Mouse (Mus musculus): Measurements from ENCODE around the gene Pnmal1. TPM values are rescaled to one million over a fixed set of nuclear protein-coding genes. Genes with fewer than 3 reads are reported as not detected.

Gene Pnmal1
- total and polyA plus RNA-seq, 2 experiments from 2014 or later = 0.04 TPM; not detected in 1

GRCm38 (mm10) chr7:16955712-16956111 is 3.8 kb upstream of the Pnmal1 start:
- ATAC-seq (ENCODE audit: insufficient read depth, low read depth) (no peak), DNase-seq (ENCODE audit: low spot score) (no peak)
- Histone ChIP-seq H3K4me1 (ENCODE audit: control insufficient read depth, insufficient read depth) (no peaks in the 10 kb centered on the region), H3K9me3 (replicated peaks; ENCODE audit: control insufficient read depth, low read length) (no peaks in the 10 kb centered on the region), H3K9ac (replicated peaks; ENCODE audit: low read depth, low read length) (no peak overlapping the region), H3K27me3 (ENCODE audit: control insufficient read depth, insufficient read depth, low read length) (0 out of 2 replicates have a peak, but pooled peaks cover 5% of the 10 kb centered on the region), H3K27ac (ENCODE audit: low read depth) (no peak overlapping the region), H3K4me3 (ENCODE audit: low read depth, low read length) (no peak overlapping the region), H3K36me3 (replicated peaks; ENCODE audit: control insufficient read depth, insufficient read depth, low read length) (no peaks in the 10 kb centered on the region), H3K4me2 (ENCODE audit: low read depth, low read length) (no peak overlapping the region)
- TF ChIP-seq CTCF (IDR thresholded peaks at IDR 0.05; ENCODE audit: low read depth) (no peak), EP300 (IDR thresholded peaks at IDR 0.05; ENCODE audit: low read depth) (no peak)
- WGBS = 61% methylated on average over 4 of the region's 4 CpGs

GRCm38 (mm10) chr7:16956410-16957265 is 2.8 kb upstream of the Pnmal1 start:
- 73% methylated on average over 15 of the region's 15 CpGs for WGBS
- ATAC-seq (ENCODE audit: insufficient read depth, low read depth) = no peak
- H3K4me3 ChIP-seq (ENCODE audit: low read depth, low read length) = no peak overlapping the region

GRCm38 (mm10) chr7:16961678-16962077 is 2.2 kb downstream of the Pnmal1 start:
- H3K9ac ChIP-seq (replicated peaks; ENCODE audit: low read depth, low read length) = no peak overlapping the region
- TF ChIP-seq EP300 (IDR thresholded peaks at IDR 0.05; ENCODE audit: low read depth) (no peak), CTCF (IDR thresholded peaks at IDR 0.05; ENCODE audit: low read depth) (no peak)
- no peaks in the 10 kb centered on the region for H3K36me3 ChIP-seq (replicated peaks; ENCODE audit: control insufficient read depth, insufficient read depth, low read length)
- no peak overlapping the region for H3K4me2 ChIP-seq (ENCODE audit: low read depth, low read length)
- no peaks in the 10 kb centered on the region for H3K9me3 ChIP-seq (replicated peaks; ENCODE audit: control insufficient read depth, low read length)
- H3K4me1 ChIP-seq (ENCODE audit: control insufficient read depth, insufficient read depth) = no peaks in the 10 kb centered on the region
- WGBS = 68% methylated on average over 5 of the region's 5 CpGs
- DNase-seq (ENCODE audit: low spot score) = no peak
- ATAC-seq (ENCODE audit: insufficient read depth, low read depth) = no peak
- H3K4me3 ChIP-seq (ENCODE audit: low read depth, low read length) = no peak overlapping the region
- H3K27me3 ChIP-seq (ENCODE audit: control insufficient read depth, insufficient read depth, low read length) = 0 out of 2 replicates have a peak, but pooled peaks cover 9% of the 10 kb centered on the region
- H3K27ac ChIP-seq (ENCODE audit: low read depth) = no peak overlapping the region

More at GRCm38 (mm10) chr7:16956410-16957265, 2.8 kb upstream of the Pnmal1 start:
- Histone ChIP-seq H3K4me1 (ENCODE audit: control insufficient read depth, insufficient read depth) (no peaks in the 10 kb centered on the region), H3K4me2 (ENCODE audit: low read depth, low read length) (no peak overlapping the region), H3K9me3 (replicated peaks; ENCODE audit: control insufficient read depth, low read length) (no peaks in the 10 kb centered on the region), H3K9ac (replicated peaks; ENCODE audit: low read depth, low read length) (no peak overlapping the region), H3K27me3 (ENCODE audit: control insufficient read depth, insufficient read depth, low read length) (0 out of 2 replicates have a peak, but pooled peaks cover 9% of the 10 kb centered on the region), H3K36me3 (replicated peaks; ENCODE audit: control insufficient read depth, insufficient read depth, low read length) (no peaks in the 10 kb centered on the region), H3K27ac (ENCODE audit: low read depth) (no peak overlapping the region)
- no peak for DNase-seq (ENCODE audit: low spot score)
- TF ChIP-seq EP300 (IDR thresholded peaks at IDR 0.05; ENCODE audit: low read depth) = no peak
- TF ChIP-seq CTCF (IDR thresholded peaks at IDR 0.05; ENCODE audit: low read depth) = no peak

GRCm38 (mm10) chr7:16968414-16968813 is 8.9 kb downstream of the Pnmal1 start:
- no peak for TF ChIP-seq CTCF (IDR thresholded peaks at IDR 0.05; ENCODE audit: low read depth)
- no peak for TF ChIP-seq EP300 (IDR thresholded peaks at IDR 0.05; ENCODE audit: low read depth)

GRCm38 (mm10) chr7:16971160-16971559 is 11.7 kb downstream of the Pnmal1 start:
- Histone ChIP-seq H3K27me3 (ENCODE audit: control insufficient read depth, insufficient read depth, low read length) (no peaks in the 10 kb centered on the region), H3K9ac (replicated peaks; ENCODE audit: low read depth, low read length) (no peak overlapping the region), H3K9me3 (replicated peaks; ENCODE audit: control insufficient read depth, low read length) (no peaks in the 10 kb centered on the region), H3K36me3 (replicated peaks; ENCODE audit: control insufficient read depth, insufficient read depth, low read length) (no peaks in the 10 kb centered on the region), H3K4me3 (ENCODE audit: low read depth, low read length) (no peak overlapping the region), H3K4me2 (ENCODE audit: low read depth, low read length) (no peak overlapping the region), H3K4me1 (ENCODE audit: control insufficient read depth, insufficient read depth) (0 out of 2 replicates have a peak, but pooled peaks cover 8% of the 10 kb centered on the region), H3K27ac (ENCODE audit: low read depth) (no peak overlapping the region)
- 83% methylated on average over 3 of the region's 3 CpGs for WGBS
- ATAC-seq (ENCODE audit: insufficient read depth, low read depth) (no peak), DNase-seq (ENCODE audit: low spot score) (no peak)
- no peak for TF ChIP-seq EP300 (IDR thresholded peaks at IDR 0.05; ENCODE audit: low read depth)
- TF ChIP-seq CTCF (IDR thresholded peaks at IDR 0.05; ENCODE audit: low read depth) = no peak

More at GRCm38 (mm10) chr7:16968414-16968813, 8.9 kb downstream of the Pnmal1 start:
- H3K4me3 ChIP-seq (ENCODE audit: low read depth, low read length) = no peak overlapping the region
- DNase-seq (ENCODE audit: low spot score) (no peak), ATAC-seq (ENCODE audit: insufficient read depth, low read depth) (no peak)
- H3K4me1 ChIP-seq (ENCODE audit: control insufficient read depth, insufficient read depth) = no peaks in the 10 kb centered on the region
- no peak overlapping the region for H3K27ac ChIP-seq (ENCODE audit: low read depth)
- no peaks in the 10 kb centered on the region for H3K9me3 ChIP-seq (replicated peaks; ENCODE audit: control insufficient read depth, low read length)
- no peak overlapping the region for H3K4me2 ChIP-seq (ENCODE audit: low read depth, low read length)
- H3K27me3 ChIP-seq (ENCODE audit: control insufficient read depth, insufficient read depth, low read length) = no peaks in the 10 kb centered on the region
- H3K36me3 ChIP-seq (replicated peaks; ENCODE audit: control insufficient read depth, insufficient read depth, low read length) = no peaks in the 10 kb centered on the region
- 89% methylated on average over 6 of the region's 6 CpGs for WGBS
- no peak overlapping the region for H3K9ac ChIP-seq (replicated peaks; ENCODE audit: low read depth, low read length)

Measured in heart, postnatal 0 days (tissue).